Comparison of ENCODE assay signal across 18 mouse cellular contexts in genomic region chr3:53108594-53109373, GRCm38 (mm10).
DNase-seq lines count a peak whose midpoint lies in the region; ATAC-seq and TF ChIP-seq lines count a peak whose summit lies in the region.
"Had no signal": no experiment of that assay in that cellular context is flagged by ENCODE, and none has a peak within 500 bp of the region (broad histone marks: within the 10 kb centered on the region; RNA-seq: fewer than 3 reads in every experiment).

No protein-coding gene starts in this region.

- H3K27ac ChIP-seq in forebrain, embryonic 12.5 days: no peak overlapping the region
- H3K27ac ChIP-seq in forebrain, embryonic 10.5 days: no peak overlapping the region
- H3K27ac ChIP-seq in embryonic fibroblast, embryonic 13.5 days (ENCODE audit: insufficient read depth, low read length): peak overlapping the region; percentile 96
- peak overlapping the region; percentile 12; the same call in 1 of the 2 replicates for H3K27ac ChIP-seq in midbrain, embryonic 13.5 days
- H3K27ac ChIP-seq in intestine, embryonic 15.5 days: no peak overlapping the region
- H3K27ac ChIP-seq: embryonic facial prominence, embryonic 15.5 days; hindbrain, embryonic 15.5 days; layer of hippocampus, adult 2 months; macrophage had no signal

- H3K27me3 ChIP-seq in forebrain, embryonic 12.5 days: no peaks in the 10 kb centered on the region
- H3K27me3 ChIP-seq in forebrain, embryonic 10.5 days (ENCODE audit: poor library complexity, severe bottlenecking): peaks cover 12% of the 10 kb centered on the region
- H3K27me3 ChIP-seq in Patski: no peaks in the 10 kb centered on the region
- 0 out of 2 replicates have a peak, but pooled peaks cover 8% of the 10 kb centered on the region for H3K27me3 ChIP-seq in midbrain, embryonic 13.5 days
- H3K27me3 ChIP-seq in intestine, embryonic 15.5 days (replicated peaks): no peaks in the 10 kb centered on the region
- H3K27me3 ChIP-seq: embryonic facial prominence, embryonic 15.5 days; hindbrain, embryonic 15.5 days had no signal

- in situ Hi-C loops in Patski (cut with MboI; ENCODE audit: low pct_unique_long_range_greater_than_20kb): loop anchor here (10.0 kb wide), 1 partner anchor 64 kb away; the partner anchor contains the start of gene Lhfp

- CTCF ChIA-PET in Patski (lab: Charles Lee): interaction anchor here (0.8 to 2.7 kb wide), 3 partner anchors 45 to 74 kb away, joined by 3 to 8 read pairs (median 4); no protein-coding TSS in a partner anchor

- TF ChIP-seq CTCF in Patski (IDR thresholded peaks at IDR 0.05): no peak
- TF ChIP-seq CTCF in embryonic fibroblast, embryonic 13.5 days (IDR thresholded peaks at IDR 0.05; ENCODE audit: borderline replicate concordance, insufficient read depth, low read length): no peak

- peaks cover 19% of the 10 kb centered on the region; the same call in 1 of the 2 replicates for H3K4me1 ChIP-seq in forebrain, embryonic 12.5 days
- peaks cover 30% of the 10 kb centered on the region for H3K4me1 ChIP-seq in forebrain, embryonic 10.5 days
- H3K4me1 ChIP-seq in embryonic fibroblast, embryonic 13.5 days (ENCODE audit: control insufficient read depth, insufficient read depth, low read length): peaks cover 12% of the 10 kb centered on the region
- H3K4me1 ChIP-seq in midbrain, embryonic 13.5 days (replicated peaks): peaks cover 20% of the 10 kb centered on the region
- H3K4me1 ChIP-seq in intestine, embryonic 15.5 days (replicated peaks): no peaks in the 10 kb centered on the region

- ATAC-seq in forebrain, embryonic 12.5 days (ENCODE audit: low FRiP score): peak; percentile 46
- ATAC-seq in Patski: peak; percentile 19
- peak; percentile 82 for ATAC-seq in midbrain, embryonic 13.5 days
- no peak for ATAC-seq in intestine, embryonic 15.5 days
- ATAC-seq: activated CD4-positive, CD25-positive, alpha-beta regulatory T cell, adult 4 months; liver, postnatal 0 days had no signal

- H3K4me3 ChIP-seq in forebrain, embryonic 12.5 days (replicated peaks): no peak overlapping the region
- H3K4me3 ChIP-seq in forebrain, embryonic 10.5 days: no peak overlapping the region
- H3K4me3 ChIP-seq in embryonic fibroblast, embryonic 13.5 days (ENCODE audit: insufficient read depth, low read length): no peak overlapping the region
- H3K4me3 ChIP-seq in midbrain, embryonic 13.5 days (replicated peaks): no peak overlapping the region
- H3K4me3 ChIP-seq in intestine, embryonic 15.5 days (replicated peaks): no peak overlapping the region
- H3K4me3 ChIP-seq: embryonic facial prominence, embryonic 15.5 days; hindbrain, embryonic 15.5 days; layer of hippocampus, adult 2 months had no signal

- DNase-seq in forebrain, embryonic 10.5 days (ENCODE audit: extremely low spot score, low spot score): no peak
- DNase-seq in Patski (ENCODE audit: low read depth, low spot score): no peak
- DNase-seq in urinary bladder, postnatal 4 days (ENCODE audit: low spot score in 2 of 2): no peak
- DNase-seq in left cerebral cortex, postnatal 10 days (ENCODE audit: extremely low spot score in 1 of 2, low spot score in 2 of 2): no peak
- DNase-seq: adrenal gland, postnatal 36 days; heart, adult 18-20 months; kidney, adult 9 months; liver, postnatal 0 days; thymus, adult 2 months had no signal

- H3K4me2 ChIP-seq in forebrain, embryonic 12.5 days: no peak overlapping the region
- no peak overlapping the region for H3K4me2 ChIP-seq in midbrain, embryonic 13.5 days (replicated peaks)
- H3K4me2 ChIP-seq in intestine, embryonic 15.5 days (replicated peaks): no peak overlapping the region
- H3K4me2 ChIP-seq: embryonic facial prominence, embryonic 15.5 days; hindbrain, embryonic 15.5 days had no signal

- POLR2A ChIA-PET in Patski (lab: Charles Lee): interaction anchor here (1.7 to 2.6 kb wide), 2 partner anchors 67 to 68 kb away, joined by 4 to 13 read pairs; partner anchors contain the start of gene Lhfp

- H3K9ac ChIP-seq in forebrain, embryonic 12.5 days: no peak overlapping the region
- no peak overlapping the region for H3K9ac ChIP-seq in midbrain, embryonic 13.5 days (replicated peaks)
- H3K9ac ChIP-seq in intestine, embryonic 15.5 days: no peak overlapping the region
- H3K9ac ChIP-seq: embryonic facial prominence, embryonic 15.5 days; hindbrain, embryonic 15.5 days; liver, postnatal 0 days had no signal

- H3K9me3 ChIP-seq in forebrain, embryonic 12.5 days: no peaks in the 10 kb centered on the region; the same call in 1 of the 2 replicates
- peaks cover 8% of the 10 kb centered on the region; the same call in 1 of the 2 replicates for H3K9me3 ChIP-seq in forebrain, embryonic 10.5 days
- H3K9me3 ChIP-seq in midbrain, embryonic 13.5 days: peaks cover 6% of the 10 kb centered on the region; the same call in 1 of the 2 replicates
- H3K9me3 ChIP-seq in intestine, embryonic 15.5 days: no peaks in the 10 kb centered on the region
- H3K9me3 ChIP-seq: embryonic facial prominence, embryonic 15.5 days; hindbrain, embryonic 15.5 days had no signal

- TF ChIP-seq POLR2A in embryonic fibroblast, embryonic 13.5 days (IDR thresholded peaks at IDR 0.05; ENCODE audit: low read depth, low read length): no peak

- no peaks in the 10 kb centered on the region for H3K36me3 ChIP-seq in forebrain, embryonic 12.5 days (replicated peaks)
- peaks cover 13% of the 10 kb centered on the region for H3K36me3 ChIP-seq in forebrain, embryonic 10.5 days (replicated peaks)
- no peaks in the 10 kb centered on the region; the same call in 1 of the 2 replicates for H3K36me3 ChIP-seq in midbrain, embryonic 13.5 days
- H3K36me3 ChIP-seq in intestine, embryonic 15.5 days: no peaks in the 10 kb centered on the region
- H3K36me3 ChIP-seq: embryonic facial prominence, embryonic 15.5 days; hindbrain, embryonic 15.5 days had no signal

- intact Hi-C loops in left cerebral cortex, postnatal 10 days (cut with DNase I): no loop called here

- WGBS in forebrain, embryonic 12.5 days: 44% methylated on average over 11 of the region's 11 CpGs
- WGBS in forebrain, embryonic 10.5 days: 63% methylated on average over 11 of the region's 11 CpGs
- 28% methylated on average over 11 of the region's 11 CpGs for WGBS in midbrain, embryonic 13.5 days
- 70% methylated on average over 11 of the region's 11 CpGs for WGBS in intestine, embryonic 15.5 days

Comparison
In these comparisons a context has a peak if more than half of its experiments do, and no peak if none do; other contexts are left out.
1. H3K27ac ChIP-seq: peak in embryonic fibroblast, embryonic 13.5 days (single experiment) and midbrain, embryonic 13.5 days (single experiment); none in forebrain, embryonic 12.5 days (single experiment), forebrain, embryonic 10.5 days (single experiment) and intestine, embryonic 15.5 days (single experiment).